Mouse (Mus musculus): ENCODE measurements around the gene Olfr968.

- no peak for TF ChIP-seq CTCF (IDR thresholded peaks at IDR 0.05 in 2 of 3, conservative IDR thresholded peaks at IDR 0.05 in 1 of 3; ENCODE audit: control insufficient read depth in 1 of 3, insufficient read depth in 1 of 3, low read depth in 2 of 3, low read length in 3 of 3, poor library complexity in 1 of 3, severe bottlenecking in 1 of 3)
- no peak for TF ChIP-seq CHD1 (IDR thresholded peaks at IDR 0.05; ENCODE audit: low read depth, low read length)
- TF ChIP-seq JUND (IDR thresholded peaks at IDR 0.05; ENCODE audit: low read depth, low read length): no peak
- TF ChIP-seq POLR2AphosphoS2 (IDR thresholded peaks at IDR 0.05; ENCODE audit: low read length): no peak
- no peak for TF ChIP-seq ZMIZ1 (IDR thresholded peaks at IDR 0.05; ENCODE audit: low read depth, low read length)
- TF ChIP-seq EP300 (IDR thresholded peaks at IDR 0.05; ENCODE audit: low read depth in 1 of 2, low read length in 2 of 2): no peak
- TF ChIP-seq MEF2A (IDR thresholded peaks at IDR 0.05; ENCODE audit: extremely low read depth, insufficient replicate concordance, low read depth, low read length, poor library complexity, severe bottlenecking): no peak
- no peak for TF ChIP-seq POLR2AphosphoS5 (IDR thresholded peaks at IDR 0.05; ENCODE audit: borderline replicate concordance, low read depth, low read length)
- TF ChIP-seq POLR2A (IDR thresholded peaks at IDR 0.05; ENCODE audit: control insufficient read depth in 1 of 2, insufficient read depth in 1 of 2, low read depth in 1 of 2, low read length in 2 of 2, poor library complexity in 1 of 2): no peak
- no peak for TF ChIP-seq ZKSCAN1 (IDR thresholded peaks at IDR 0.05; ENCODE audit: low read depth, low read length)
- no peak for TF ChIP-seq E2F4 (IDR thresholded peaks at IDR 0.05; ENCODE audit: borderline replicate concordance, low read depth, low read length)
- no peak for TF ChIP-seq ETS1 (IDR thresholded peaks at IDR 0.05; ENCODE audit: low read depth, low read length)
- no peak for TF ChIP-seq GABPA (IDR thresholded peaks at IDR 0.05; ENCODE audit: low read depth, low read length)
These were observed 37.1 kb downstream of the Olfr968 start, which contains the start of gene Olfr967 for GRCm38 (mm10) chr9:39745949-39746348.
